Mouse (Mus musculus): Measurements from ENCODE around the gene Prap1.
A peak's percentile ranks its signal among the peaks of the same experiment; 100 is the strongest.
"Not testable (repeated sequence)": the region's sequence is repeated elsewhere in the genome, so short reads cannot be mapped to it uniquely, and the experiment has no call there.

Gene Prap1

DNA sequence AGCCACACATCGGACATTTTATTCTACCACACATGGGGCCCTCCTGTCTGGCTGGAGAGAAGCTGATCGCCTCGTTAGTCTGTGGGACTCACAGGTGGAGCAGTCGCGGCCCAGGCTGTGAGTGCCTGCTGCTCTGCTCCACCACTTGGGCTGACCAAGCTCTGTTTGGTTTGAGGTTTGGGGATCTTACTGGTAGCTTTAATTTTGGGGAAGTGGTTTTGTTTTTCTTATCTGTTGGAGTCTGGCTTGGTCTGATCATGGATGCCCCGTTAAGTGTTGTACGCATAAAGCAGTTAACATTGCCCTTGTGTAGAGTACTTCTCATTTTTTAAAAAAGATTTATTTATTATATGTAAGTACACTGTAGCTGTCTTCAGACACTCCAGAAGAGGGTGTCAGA, 40.8 kb downstream of the Prap1 start:
- DNase-seq (ENCODE audit: low spot score), result not testable (repeated sequence)

DNA sequence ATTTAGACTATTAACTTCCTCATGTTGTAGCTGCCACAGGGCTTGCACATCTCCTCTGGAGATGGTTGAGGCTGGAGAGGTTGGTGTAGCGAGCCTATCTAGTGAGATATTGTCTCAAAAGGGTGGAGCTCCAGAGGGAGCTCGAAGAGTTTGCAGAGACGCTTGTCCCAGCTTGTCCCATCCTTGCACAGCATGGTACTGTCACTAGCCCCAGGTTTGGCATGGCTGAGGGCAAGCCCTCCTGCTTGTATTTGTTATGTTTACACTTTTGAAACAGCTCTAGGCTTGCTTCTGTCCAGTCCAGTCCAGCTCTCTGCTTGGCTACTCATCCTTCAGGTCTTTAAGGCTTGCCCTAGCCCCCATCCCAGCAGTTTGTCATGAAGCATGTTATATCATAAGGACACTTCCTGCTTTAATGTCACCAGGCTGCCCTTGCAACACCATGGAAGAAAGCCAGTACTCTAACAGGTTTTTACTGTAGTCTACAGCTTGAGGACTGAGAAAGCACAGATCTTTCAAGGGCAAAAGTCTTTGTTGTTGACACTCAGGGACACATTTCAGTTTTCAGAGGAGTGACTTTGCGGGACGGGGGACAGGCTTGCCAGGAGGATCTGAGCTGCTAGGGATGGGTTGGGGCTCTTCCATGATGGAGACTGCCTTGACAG, 42.0 kb downstream of the Prap1 start:
- no peak for DNase-seq (ENCODE audit: low spot score)

DNA sequence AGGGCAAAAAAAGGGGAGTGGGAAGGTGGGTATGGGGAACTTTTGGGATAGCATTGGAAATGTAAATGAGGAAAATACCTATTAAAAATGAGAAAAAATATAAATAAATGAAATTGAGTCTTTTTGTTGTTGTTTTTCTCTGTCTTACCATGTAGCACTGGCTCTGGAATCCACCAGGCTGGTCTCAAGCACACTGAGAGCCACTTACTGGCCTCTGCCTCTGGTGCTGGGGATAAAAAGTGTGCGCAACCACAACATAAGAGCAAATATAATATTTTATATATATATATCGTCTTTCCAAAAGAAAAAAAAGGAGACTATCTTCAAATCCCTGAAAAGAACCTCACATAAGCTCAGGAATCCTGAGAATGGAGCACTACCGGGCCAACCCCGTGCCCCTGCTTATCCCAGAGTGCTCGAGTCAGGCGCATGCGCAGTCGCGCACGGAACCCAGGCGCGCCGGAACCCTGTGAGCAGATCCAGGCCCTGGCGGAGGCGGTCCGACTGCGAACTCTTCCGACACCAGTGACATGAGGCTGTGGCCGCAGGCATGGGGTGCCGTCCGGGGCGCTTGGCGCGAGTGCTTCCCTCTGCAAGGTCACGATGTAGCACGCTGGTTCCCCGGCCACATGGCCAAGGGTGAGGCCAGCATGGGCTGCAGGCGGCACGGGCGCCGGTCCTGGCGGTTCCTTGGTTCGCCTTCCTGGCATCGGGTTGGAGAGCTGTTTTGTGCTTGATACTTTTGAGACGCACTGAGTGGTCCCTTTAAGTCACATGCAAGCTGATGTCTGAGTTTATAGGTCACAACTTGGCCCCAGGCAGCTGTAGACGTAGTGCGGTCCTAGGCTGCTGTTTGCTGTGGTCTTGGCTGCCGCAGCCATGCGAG, 44.2 kb downstream of the Prap1 start, which contains the start of gene Mtg1:
Gene Mtg1, plus strand, starts transcription at position 430 of the 886 bp plus-strand sequence.
- DNase-seq (ENCODE audit: low spot score), result peak; percentile 95

DNA sequence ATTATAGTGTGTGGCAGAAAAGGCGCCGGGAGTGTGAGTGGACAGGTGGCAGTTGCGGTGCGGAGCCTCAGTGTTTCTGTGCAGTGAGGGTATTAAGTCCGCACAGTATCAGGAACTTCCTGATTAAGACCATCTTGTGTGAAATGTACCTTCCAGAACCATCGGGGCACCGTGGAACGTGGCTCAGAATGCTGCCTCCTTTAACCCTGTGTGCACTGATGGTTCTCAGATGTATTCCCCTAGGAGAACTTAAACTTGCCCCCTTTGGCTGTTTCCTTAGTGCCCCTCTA, 44.8 kb downstream of the Prap1 start:
- no peak for DNase-seq (ENCODE audit: low spot score)

DNA sequence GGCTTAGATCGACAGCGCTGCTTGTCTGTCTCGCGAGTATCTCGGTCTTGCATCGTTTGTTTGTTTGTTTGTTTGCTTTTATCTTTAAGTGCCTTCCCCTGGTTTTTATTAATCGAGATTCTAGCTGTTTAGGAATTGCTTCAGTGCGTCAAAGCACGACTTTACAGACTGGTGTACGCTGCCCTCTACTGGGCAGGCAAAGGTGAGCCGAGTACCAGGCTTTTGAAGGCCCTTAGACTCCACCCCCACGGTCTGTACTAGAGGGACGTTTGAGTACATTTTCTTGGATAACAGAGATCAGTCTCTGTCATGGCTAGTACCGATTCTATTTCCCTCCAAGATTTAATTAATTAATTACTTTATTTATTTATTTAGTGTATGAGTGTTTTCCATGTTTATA, 48.2 kb downstream of the Prap1 start:
- DNase-seq (ENCODE audit: low spot score), result peak; percentile 86

DNA sequence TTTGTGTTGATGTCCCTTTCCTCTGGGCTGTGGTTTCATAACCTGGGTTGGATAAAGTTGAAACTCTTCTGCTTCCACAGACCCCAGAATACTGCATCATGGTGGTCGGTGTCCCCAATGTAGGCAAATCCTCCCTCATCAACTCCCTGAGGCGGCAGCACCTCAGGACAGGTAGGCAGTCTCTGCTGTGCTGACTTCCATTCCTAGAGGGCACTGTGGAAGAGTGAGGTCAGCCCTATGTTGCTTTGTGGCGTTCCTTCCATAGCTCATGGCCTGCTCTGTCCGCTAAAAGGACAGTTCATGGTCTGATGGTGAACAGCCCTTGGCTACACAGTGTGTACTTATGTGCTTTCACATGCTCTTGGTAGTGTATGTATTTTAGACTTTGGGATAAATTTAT, 51.4 kb downstream of the Prap1 start:
- DNase-seq (ENCODE audit: low spot score), result no peak

All from MN1 (cell line).